Mouse (Mus musculus) embryonic fibroblast, embryonic 13.5 days (primary cell): Measurements from ENCODE around the gene Adgrb3.

Experiments used
- CTCF ChIP-seq: IDR thresholded peaks from 2 replicates; pipeline ENCODE4 v1.5.1; 2011; ENCODE audit warnings: mild to moderate bottlenecking, control low read depth, low read length, moderate library complexity, borderline replicate concordance; ENCODE audit not compliant: insufficient read depth
- POLR2A ChIP-seq: IDR thresholded peaks from 2 replicates; pipeline ENCODE4 v1.6.1; 2011; ENCODE audit warnings: low read depth, mild to moderate bottlenecking, control low read depth, low read length, moderate library complexity

GRCm38 (mm10) chr1:25179860-25180582, 649.5 kb downstream of the Adgrb3 start:
- TF ChIP-seq CTCF (no peak), POLR2A (no peak)
